Mouse (Mus musculus) right cerebral cortex, postnatal 4 days (tissue): ENCODE data around the gene Zfp568.
"Not testable (repeated sequence)": the region's sequence is repeated elsewhere in the genome, so short reads cannot be mapped to it uniquely, and the experiment has no call there.

Experiments
- DNase-seq: peaks from one replicate; pipeline ENCODE4 v3.0.0-alpha.2; 2022

Gene Zfp568

DNA sequence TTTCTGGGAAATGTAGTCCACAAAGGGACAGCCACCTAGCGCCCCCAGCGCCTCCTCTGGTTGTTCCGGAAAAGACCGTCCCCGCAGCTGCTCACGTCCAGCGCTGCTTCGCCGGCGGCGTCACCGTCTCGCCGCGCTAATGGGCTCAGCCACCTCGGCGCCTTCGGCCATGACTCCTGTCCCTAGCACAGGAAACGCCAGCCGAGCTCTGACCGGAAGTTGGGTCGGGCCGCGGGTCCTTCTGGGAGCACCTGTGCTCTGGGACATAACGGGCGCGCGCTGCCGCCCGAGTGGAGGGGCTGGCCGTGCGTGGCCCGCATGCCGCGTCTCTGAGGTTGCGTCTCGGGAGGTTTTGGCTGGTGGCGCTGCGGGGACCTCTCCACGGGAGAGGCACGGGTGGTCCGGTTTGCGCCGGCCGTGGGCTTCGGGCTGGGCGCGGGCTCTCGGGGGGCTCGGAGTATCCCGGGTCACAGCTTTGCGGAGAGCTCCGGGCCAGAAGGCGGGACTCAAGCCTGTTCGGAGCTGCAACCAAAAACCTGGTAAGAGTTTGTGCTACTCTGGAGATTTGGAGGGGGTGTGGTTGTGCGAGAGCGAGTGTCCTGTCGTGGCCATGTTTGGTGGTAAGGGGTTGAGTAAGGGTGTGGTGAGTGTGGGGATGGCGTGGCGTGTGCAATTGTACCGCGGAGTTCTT lies at the start of gene Zfp568:
TSS of gene Zfp568 (plus strand) at position 266 of the 691 bp plus-strand sequence.
- peak; percentile 79 for DNase-seq

DNA sequence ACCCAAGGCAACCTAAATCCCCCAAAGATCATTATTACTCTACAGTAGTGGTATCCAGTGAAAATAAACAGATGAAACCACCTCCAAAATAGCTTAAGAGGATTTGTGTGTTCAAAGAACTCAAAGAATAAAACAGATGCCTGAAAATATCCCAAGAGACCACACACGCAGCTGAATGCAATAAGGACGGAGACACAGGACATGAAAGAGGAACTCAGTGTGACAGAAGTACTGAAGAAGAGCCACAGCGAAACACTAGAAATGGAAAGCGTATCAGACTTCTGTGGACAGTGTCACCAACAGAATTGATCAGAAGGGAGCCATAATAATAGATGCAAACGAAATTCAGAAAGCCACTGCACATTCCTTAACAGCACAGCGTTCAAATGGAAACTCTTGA lies 44.9 kb upstream of the Zfp568 start:
- DNase-seq = no peak

DNA sequence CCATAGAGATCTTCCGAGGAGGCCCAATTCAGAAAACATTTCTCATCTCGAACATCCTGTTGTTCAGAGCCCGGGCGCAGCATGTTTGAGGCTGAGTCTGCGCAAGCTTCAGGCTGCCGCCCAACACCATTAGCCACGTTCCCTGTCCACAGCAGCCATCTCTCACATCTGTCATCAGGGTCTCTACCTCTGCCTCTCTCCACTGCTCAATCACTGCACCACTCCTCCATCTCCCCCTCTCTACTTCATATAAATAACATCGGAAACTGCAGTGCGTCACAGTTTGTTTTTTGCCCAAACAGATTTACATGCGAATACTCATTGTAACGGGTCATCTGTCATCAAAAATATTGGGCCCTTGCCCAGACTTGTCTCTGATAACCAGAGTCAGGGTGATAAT lies 42.7 kb upstream of the Zfp568 start:
- no peak for DNase-seq

DNA sequence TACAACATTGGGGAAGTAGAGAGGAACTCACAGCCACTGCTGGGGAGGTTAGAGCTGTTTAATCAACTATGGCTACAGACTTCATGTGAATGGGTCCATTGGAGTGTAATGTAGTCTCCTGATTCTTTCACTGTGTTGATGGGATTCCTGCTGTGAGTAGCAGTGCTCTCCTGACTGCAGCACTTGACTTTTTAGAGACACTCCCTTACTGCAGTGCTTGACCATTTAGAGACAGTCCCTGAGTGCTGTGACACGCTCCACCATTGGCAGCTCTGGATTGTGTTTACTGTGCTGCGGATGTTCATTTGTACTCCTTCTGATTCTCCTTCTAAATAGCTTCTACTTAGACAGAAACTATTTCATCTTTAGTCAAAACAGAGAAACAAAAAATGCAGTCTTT lies 41.0 kb upstream of the Zfp568 start:
- no peak for DNase-seq

DNA sequence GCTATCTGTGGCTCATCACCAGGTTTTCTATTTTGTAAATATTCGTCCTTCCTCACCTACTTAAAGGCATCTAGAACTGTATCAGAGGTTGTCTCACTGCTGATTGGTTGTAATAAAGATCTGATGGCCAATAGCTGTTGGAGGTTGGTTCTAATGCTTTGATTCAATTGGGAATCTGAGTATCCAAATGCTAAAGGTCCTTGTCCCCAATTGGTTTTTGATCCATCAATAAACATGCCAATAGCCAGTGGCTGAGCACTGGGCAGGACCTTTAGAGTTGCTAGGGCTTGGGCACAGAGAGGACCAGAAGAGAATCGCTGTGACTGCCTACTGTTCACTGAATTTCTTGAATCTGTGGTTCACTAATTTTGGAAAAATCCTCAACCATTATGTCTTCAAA lies 40.0 kb upstream of the Zfp568 start:
- DNase-seq = no peak

DNA sequence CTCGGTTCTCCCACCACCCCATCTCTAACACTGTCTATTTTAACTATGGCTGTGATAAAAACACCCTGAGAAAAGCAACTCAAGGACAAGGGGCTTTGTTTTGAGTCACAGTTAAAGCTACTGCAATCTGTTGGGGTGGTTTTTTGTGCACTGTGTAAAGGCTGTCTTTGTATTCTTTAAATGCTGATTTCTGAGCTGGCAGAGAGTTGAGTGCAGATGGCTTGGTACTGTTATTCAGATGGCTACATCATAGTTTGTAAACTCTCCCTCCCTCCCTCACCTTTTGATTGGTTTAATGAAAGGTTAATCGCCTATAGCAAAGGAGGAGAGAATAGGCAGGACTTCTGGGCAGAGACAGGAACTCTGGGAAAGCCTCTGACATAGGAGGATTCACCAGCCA lies 39.6 kb upstream of the Zfp568 start:
- DNase-seq = no peak

DNA sequence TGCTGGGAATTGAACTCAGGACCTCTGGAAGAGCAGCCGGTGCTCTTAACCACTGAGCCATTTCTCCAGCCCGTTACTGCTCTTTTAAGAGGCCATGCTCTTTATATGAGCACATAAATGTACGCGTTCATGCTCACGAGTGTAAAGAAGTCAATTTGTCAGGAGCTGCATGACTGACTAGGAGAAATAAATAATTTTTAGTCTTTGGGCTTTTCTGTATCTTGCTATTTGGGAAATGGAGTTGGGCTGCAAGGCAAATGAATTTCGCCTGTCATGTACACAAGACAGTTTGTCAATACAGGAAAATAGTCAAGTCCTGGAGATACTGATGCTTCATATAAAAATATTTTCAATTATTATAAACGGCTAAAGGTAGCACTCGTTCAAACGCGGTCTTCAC lies 30.7 kb upstream of the Zfp568 start:
- DNase-seq = no peak

DNA sequence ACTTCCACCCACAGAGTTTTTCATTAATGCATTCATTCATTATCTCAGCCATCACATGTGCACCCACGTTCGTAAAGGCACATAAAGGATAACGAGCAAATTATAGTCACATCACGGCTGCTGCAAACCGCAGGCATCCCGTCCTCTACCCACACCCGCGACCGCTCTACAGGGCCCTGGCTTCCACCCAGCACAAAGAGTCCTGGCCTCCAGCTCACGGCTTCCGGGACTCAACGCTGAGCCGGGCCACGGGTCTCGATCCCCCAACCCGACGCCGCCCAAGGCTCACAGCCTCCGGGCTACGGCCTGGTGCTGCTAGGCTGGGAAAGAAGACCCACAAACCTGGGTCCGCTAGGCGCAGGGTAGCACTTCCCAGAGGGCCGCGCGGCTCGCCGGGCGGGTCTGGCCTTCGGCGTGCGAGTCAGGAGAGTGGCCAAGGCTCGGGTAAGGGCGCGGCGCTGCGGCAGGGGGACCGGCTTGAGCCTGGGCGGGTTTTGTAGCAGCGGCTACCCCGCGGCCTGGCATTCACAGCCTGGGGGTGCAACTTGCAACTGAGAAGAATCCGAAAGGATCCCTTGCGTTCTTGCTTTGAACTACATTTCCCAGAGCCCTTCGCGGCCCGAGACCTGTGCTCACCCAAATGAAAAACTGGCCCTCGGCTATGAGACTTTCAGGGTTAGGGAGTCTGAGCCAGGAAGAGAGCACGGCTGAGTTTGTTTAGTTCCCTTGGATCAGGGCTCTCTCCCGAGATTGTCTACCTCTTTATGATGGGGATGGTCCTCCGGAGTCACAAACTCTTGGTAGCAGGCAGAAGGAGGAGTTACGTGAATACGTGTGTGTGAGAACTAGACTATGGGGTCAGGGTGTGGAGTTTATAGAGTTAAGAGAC lies 30.0 kb upstream of the Zfp568 start, which contains the start of gene Zfp74:
TSS of gene Zfp74 (minus strand) at position 577 of the 889 bp plus-strand sequence.
- peak; percentile 70 for DNase-seq

DNA sequence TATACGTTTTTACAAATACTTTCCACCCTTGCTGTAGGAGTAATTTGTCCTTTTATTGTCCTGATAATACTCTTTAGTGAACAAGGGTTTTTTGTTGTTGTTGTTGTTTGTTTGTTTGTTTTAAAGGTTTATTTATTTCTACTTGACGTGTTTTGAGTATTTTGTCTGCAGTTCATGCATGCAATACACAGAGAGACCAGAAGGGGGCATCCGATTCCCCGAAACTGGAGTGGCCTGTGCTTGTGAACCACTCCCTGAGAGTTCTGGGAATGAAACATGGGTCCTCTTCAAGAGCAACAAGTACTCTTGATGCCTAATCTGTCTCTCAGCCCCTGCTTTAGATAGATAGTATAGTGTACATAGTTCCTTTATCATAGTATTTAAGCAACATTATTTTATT lies 29.0 kb upstream of the Zfp568 start:
- peak; percentile 27 for DNase-seq

DNA sequence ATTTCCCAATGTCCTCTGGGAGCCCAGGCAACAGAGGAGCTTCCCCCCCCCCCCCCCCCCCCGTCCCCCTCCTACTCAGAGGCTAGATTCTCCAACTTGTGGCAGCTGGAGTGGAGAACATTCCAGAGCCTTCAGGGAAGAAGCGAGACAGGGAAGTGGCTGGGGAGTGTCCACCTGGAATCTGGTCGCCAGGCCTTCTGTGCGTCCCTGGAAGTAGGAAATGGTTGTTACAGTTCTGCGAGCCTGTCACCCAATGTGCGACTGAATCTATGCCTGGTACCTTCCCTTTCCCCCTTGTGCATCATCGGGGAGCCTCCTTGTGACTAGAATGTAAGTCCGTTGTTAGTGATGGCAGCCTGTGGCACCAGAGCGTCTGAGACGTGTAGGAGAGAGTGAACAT lies 27.5 kb upstream of the Zfp568 start:
- DNase-seq = no peak

DNA sequence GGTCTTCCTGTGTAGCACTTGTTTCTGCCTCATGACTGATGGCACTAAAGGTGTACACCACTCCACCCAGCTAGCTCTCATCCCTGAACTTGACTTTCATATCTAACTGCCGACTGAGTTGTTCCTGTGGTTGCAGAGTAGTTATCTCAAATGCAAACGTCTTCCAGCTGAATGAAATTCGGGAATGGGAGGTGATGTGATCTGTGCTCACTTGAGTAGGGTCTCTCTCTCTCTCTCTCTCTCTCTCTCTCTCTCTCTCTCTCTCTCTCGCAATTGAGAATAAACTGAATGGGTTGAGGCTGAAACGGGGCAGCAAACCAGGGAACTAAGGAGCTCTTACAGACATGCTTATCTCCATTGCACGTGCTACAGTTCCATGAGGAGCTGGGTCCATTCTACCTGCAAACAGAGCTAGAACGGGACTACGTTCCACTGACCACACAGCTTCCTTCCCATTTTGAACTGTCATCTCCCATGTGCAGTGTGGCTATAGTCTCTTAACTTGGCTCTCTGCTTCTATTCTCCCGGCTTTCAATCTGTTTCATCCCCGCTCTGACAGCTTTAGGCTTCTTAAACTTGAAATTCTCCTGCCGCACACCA lies 25.5 kb upstream of the Zfp568 start:
- DNase-seq = no peak

DNA sequence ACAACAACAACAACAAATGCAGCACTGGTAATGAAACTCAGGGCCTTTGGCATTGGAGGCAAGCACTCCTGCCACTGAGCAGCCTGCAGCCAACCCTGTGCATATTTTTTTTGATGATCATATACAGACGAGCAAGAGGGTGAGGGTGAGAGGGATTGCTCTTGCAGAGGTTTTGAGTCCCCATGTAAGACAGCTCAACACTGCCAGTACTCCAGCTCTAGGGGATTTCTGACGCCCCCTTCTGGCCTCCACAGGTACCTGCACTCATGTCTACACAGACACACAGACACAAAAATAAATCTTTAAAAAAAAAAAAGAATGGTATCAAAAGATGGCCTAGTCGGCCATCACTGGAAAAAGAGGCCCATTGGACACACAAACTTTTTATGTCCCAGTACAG lies 24.8 kb upstream of the Zfp568 start:
- no peak for DNase-seq

DNA sequence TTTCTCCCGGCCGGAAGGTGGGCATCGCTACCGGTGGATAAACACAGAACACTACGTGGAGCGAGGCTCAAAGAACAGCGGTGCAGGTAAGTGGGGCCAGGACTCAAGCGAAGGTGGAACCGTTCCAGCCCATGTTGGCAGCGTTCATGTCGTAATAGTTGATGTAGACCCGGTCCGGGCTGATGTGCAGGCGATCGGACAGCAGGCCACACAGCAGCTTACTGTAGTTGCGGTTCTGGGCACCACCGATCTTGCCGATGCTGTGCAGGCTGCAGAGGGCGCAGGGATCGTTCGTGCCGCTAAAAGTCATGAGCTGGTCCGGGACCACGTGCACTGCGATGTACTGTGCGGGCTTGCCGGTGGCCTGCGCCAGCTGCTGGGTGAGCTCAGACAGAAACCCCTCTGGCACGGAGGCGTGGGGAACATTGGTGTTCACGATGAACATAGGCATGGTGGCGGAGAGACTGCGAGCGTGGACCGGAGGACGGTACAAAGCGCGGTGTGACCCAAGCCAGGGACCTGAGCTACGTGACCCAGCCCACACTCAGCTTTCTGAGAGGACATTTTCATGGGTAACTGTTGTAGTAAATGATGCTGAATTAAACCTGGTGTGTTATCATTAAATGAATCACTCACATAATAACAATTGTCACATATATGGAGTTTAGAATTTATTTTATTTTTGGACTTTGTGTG lies 18.5 kb upstream of the Zfp568 start:
- not testable (repeated sequence) for DNase-seq

DNA sequence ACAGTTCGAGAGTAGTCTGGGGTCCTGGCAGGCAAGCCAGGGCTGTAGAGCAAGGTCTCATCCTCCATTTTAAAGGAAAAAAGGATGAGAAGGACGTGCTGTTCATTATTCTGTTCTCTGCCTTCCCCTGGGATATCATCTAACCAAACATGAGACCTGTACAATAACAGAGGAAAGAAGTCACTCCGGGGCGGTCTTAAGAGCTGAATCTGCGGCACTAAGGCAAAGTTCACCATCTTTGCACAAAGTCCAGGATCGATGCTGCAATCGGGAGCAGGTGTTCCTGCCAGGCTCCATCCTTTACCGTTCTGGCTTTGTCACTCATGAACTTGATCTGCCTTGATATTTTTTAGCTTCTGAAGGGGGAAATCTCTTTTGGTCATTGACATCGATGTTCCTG lies 13.1 kb upstream of the Zfp568 start:
- DNase-seq = no peak

DNA sequence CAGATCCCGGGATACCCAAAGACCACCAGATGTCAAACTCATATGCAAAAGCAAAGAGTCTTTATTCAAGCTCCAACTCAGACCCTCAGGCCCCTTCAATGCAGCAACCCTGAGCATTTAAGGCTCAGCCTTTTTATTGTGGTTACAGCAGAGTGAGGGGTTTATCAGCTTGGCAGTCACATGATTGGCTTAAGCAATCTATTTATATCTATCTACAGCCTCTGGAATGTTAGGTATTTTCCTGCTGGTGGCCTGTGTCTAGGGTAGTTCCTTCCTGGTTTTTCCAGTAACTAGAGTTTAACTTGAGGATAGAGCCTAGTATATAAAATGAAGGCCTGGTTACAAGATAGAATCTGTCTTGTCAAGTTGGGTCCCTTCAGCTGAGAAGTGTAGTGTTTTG lies 3.0 kb upstream of the Zfp568 start:
- DNase-seq = no peak

DNA sequence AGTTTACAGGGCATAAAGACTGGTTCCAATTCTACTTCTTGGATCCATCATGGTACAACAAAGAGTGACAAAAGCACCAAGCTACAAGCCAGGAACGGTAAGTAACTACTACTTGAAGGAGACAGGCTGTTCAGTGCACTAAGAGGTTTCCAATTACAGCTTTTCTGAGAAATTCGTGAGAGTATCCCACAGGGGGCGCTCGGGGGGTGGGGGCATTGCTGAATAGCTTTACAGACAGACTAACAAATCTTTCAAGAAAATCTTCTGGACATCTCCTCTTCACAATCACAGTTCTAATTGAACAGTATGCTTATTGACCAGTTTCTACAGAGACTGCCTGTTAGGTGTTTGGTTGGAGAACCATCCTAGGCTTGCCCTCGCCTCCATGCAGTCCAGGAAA lies 2.3 kb upstream of the Zfp568 start:
- no peak for DNase-seq

DNA sequence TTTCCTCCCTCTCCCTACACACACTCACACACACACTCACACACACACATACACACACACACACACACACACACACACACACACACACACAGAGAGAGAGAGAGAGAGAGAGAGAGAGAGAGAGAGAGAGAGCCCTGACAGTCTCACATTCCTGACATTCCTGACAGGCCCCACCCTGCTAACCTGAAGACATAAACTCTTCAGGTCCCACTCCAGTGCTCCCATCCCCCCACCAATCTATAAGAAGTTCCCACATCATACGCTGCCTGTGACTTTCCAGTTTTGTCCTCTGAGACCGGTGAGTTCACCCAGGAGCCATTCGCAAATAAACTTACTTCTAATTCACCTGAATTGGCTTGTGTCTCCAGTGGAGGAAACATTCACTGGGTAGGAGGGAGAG lies 1.9 kb upstream of the Zfp568 start:
- DNase-seq = no peak

DNA sequence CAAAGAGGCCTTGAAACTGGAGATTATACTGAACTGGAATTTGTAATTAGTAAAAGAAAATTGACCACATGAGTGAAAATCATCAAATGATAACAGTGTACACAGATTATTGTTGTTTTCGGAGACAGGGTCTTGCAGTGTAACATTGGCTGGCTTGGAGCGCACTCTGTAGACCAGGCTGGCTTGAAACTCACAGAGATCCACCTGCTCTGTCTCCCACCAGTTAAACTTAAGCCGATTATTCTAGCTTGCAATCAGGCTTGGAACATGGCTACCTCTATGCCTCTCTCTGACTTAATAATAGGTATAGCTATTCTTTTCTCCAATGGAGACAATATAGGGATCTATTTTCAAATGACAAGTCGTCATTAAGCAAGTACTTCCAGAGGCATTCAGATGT lies 1.4 kb upstream of the Zfp568 start:
- DNase-seq = no peak

DNA sequence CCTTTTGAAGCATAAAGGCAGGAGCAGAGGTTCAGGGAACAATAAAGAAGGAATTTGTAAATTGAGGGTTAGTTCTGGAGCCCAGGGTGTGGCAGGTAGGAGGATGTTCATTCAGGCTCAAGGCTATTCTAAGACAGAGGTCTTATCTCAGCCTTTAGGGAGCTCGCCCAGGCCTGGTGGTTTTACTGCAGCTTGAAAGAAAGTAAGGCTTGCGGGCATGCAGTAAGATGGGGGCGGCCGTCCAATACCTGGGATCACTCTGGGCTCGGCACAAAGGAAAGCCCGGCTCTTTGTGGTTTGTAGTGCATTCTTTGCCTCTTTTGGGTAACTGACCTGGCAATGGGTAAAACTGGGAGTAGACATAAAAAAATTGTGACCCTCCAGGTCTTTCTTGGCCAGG lies 824 bp upstream of the Zfp568 start:
- DNase-seq = peak; percentile 14

DNA sequence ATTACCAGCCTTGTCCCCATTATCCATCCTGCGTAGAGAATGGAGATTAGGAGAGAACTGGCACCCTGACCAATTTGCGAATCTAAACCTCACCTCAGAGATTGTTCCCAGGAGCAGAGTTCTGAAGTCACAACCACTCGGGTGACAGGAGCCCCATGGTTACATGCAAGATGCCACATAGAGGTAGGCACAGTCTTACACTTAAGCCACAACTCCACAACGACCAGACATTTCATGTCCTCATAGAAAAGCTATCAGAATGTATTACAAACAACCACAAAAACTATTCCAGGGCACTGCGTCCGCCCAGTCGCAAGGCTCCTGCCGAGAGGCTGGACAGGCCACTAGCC lies 440 bp upstream of the Zfp568 start:
- no peak for DNase-seq

DNA sequence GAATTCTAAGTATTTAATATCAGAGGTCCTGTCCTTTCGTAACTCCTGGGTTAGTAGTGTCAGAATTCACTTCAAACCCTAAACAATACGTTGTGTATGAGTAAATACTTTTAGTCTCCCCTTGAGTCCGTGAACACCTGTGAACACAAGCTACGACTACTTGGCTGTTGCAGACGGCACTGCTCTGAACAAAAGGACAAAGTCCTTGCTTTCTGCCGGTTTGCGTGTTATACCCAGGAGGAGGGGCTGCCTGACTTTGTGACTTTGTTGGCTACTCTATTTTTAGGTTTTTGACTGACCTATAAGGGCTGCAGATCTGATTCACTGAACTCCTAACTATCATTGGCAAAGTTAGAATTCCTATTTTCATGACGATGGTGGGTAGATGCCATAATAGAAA lies 2.3 kb downstream of the Zfp568 start:
- no peak for DNase-seq

DNA sequence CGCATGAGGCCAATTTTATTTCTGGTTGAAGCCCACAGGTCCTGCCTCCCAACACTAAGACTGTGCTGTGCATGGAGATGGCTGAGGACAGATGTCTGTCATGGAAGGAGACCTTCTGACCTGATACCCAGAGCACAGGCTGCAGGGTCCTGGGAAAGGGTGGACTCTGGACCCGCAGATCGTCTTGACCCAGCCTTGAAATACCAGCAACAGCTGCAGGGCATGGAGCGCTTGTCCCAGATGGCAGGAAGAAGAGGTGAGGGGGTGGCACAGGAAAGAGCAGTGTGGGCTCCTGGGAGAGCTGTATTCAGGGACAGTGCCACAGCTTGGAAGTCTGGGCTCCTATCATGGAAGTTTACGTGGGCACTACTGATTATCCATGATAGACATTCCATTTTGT lies 3.8 kb downstream of the Zfp568 start:
- DNase-seq = no peak

DNA sequence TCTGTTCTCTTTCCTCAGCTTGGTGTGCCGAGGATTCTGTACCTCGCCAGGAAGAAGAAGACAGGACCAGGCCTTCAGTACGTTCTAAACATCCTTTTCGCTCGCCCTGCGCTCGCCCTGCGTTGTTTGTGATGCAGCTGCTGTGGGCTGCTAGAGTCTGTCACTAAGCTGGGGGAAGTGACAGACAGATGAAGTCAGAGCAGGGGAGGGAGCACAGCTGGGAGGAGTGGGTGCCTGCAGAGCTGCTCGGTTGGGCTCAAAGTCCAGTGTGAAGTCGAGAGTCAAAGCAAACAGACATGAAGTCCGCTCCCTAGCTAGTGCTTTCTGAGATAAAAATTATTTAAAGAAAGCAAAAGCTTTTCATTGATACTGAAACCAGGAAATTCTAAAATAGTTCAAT lies 5.3 kb downstream of the Zfp568 start:
- no peak for DNase-seq

DNA sequence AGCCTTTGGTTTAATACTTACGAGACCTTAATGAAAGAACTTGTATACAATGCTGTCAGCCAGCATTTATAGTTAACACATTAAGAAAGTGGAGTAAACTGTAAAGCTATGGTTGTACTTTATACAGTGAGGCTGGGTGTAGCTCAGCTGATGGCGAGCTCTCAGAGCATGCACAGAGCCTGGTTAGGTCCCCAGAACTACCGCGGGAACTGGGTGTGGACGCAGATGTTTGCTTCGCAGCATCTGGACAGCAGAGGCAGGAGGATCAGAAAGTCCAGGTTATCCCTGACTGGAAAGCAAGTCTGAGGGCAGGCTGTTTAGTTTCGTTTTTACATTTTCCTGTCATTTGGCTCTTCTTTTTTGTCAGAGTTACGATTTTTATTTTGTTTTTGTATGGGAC lies 8.9 kb downstream of the Zfp568 start:
- no peak for DNase-seq
